Mouse (Mus musculus): ENCODE measurements around the gene Mgat1. TPM values are rescaled to one million over a fixed set of nuclear protein-coding genes. Genes with fewer than 3 reads are reported as not detected.
A peak's percentile ranks its signal among the peaks of the same experiment; 100 is the strongest.

Gene Mgat1
- total and polyA plus RNA-seq, 2 experiments from 2014 or later = 33.9 to 88.1 TPM

- Histone ChIP-seq H3K9ac (replicated peaks; ENCODE audit: low read length, poor library complexity, severe bottlenecking) (no peak overlapping the region), H3K4me3 (ENCODE audit: low read depth, low read length) (no peak overlapping the region), H3K36me3 (ENCODE audit: insufficient read depth, low read length) (no peaks in the 10 kb centered on the region), H3K9me3 (ENCODE audit: low read length) (no peaks in the 10 kb centered on the region), H3K27ac (ENCODE audit: low read depth, low read length) (no peak overlapping the region), H3K4me1 (ENCODE audit: insufficient read depth, low read length) (no peaks in the 10 kb centered on the region), H3K27me3 (ENCODE audit: insufficient read depth, low read length) (no peaks in the 10 kb centered on the region), H3K4me2 (ENCODE audit: low read depth, low read length, poor library complexity, severe bottlenecking) (no peak overlapping the region)
- DNase-seq (ENCODE audit: low spot score) (no peak), ATAC-seq (ENCODE audit: low FRiP score) (no peak)
- whole genome bisulfite sequencing = 85% methylated on average over 1 of the region's 1 CpGs
- TF ChIP-seq CTCF (IDR thresholded peaks at IDR 0.05) = no peak
Measured at GRCm38 (mm10) chr11:49236891-49237290, 7.1 kb upstream of the Mgat1 start.

GRCm38 (mm10) chr11:49237532-49237931 is 6.5 kb upstream of the Mgat1 start:
- WGBS = 73% methylated on average over 2 of the region's 2 CpGs
- no peak overlapping the region for H3K9ac ChIP-seq (replicated peaks; ENCODE audit: low read length, poor library complexity, severe bottlenecking)
- ATAC-seq (ENCODE audit: low FRiP score) (no peak), DNase-seq (ENCODE audit: low spot score) (no peak)
- H3K36me3 ChIP-seq (ENCODE audit: insufficient read depth, low read length) = no peaks in the 10 kb centered on the region
- H3K27ac ChIP-seq (ENCODE audit: low read depth, low read length) = no peak overlapping the region
- no peaks in the 10 kb centered on the region for H3K4me1 ChIP-seq (ENCODE audit: insufficient read depth, low read length)
- H3K27me3 ChIP-seq (ENCODE audit: insufficient read depth, low read length) = no peaks in the 10 kb centered on the region
- TF ChIP-seq CTCF (IDR thresholded peaks at IDR 0.05) = no peak
- no peak overlapping the region for H3K4me2 ChIP-seq (ENCODE audit: low read depth, low read length, poor library complexity, severe bottlenecking)
- H3K4me3 ChIP-seq (ENCODE audit: low read depth, low read length) = no peak overlapping the region
- H3K9me3 ChIP-seq (ENCODE audit: low read length) = no peaks in the 10 kb centered on the region

- TF ChIP-seq CTCF (IDR thresholded peaks at IDR 0.05) = no peak
- Histone ChIP-seq H3K9ac (replicated peaks; ENCODE audit: low read length, poor library complexity, severe bottlenecking) (no peak overlapping the region), H3K4me2 (ENCODE audit: low read depth, low read length, poor library complexity, severe bottlenecking) (no peak overlapping the region), H3K9me3 (ENCODE audit: low read length) (no peaks in the 10 kb centered on the region), H3K27me3 (ENCODE audit: insufficient read depth, low read length) (no peaks in the 10 kb centered on the region), H3K36me3 (ENCODE audit: insufficient read depth, low read length) (no peaks in the 10 kb centered on the region), H3K4me1 (ENCODE audit: insufficient read depth, low read length) (no peaks in the 10 kb centered on the region; the same call in 1 of the 2 replicates), H3K4me3 (ENCODE audit: low read depth, low read length) (no peak overlapping the region), H3K27ac (ENCODE audit: low read depth, low read length) (no peak overlapping the region)
- 93% methylated on average over 1 of the region's 1 CpGs for WGBS
- DNase-seq (ENCODE audit: low spot score) = no peak
- no peak for ATAC-seq (ENCODE audit: low FRiP score)
Measured at GRCm38 (mm10) chr11:49240310-49240709, 3.7 kb upstream of the Mgat1 start.

GRCm38 (mm10) chr11:49240874-49241273 is 3.1 kb upstream of the Mgat1 start:
- H3K9ac ChIP-seq (replicated peaks; ENCODE audit: low read length, poor library complexity, severe bottlenecking) = no peak overlapping the region
- H3K27me3 ChIP-seq (ENCODE audit: insufficient read depth, low read length) = no peaks in the 10 kb centered on the region
- H3K4me2 ChIP-seq (ENCODE audit: low read depth, low read length, poor library complexity, severe bottlenecking) = no peak overlapping the region
- H3K9me3 ChIP-seq (ENCODE audit: low read length) = no peaks in the 10 kb centered on the region
- WGBS = 80% methylated on average over 4 of the region's 4 CpGs
- ATAC-seq (ENCODE audit: low FRiP score) = no peak
- TF ChIP-seq CTCF (IDR thresholded peaks at IDR 0.05) = no peak
- no peak for DNase-seq (ENCODE audit: low spot score)
- H3K4me3 ChIP-seq (ENCODE audit: low read depth, low read length) = no peak overlapping the region
- H3K4me1 ChIP-seq (ENCODE audit: insufficient read depth, low read length) = no peaks in the 10 kb centered on the region; the same call in 1 of the 2 replicates
- H3K36me3 ChIP-seq (ENCODE audit: insufficient read depth, low read length) = no peaks in the 10 kb centered on the region
- no peak overlapping the region for H3K27ac ChIP-seq (ENCODE audit: low read depth, low read length)

GRCm38 (mm10) chr11:49241471-49241870 is 2.5 kb upstream of the Mgat1 start:
- Histone ChIP-seq H3K4me1 (ENCODE audit: insufficient read depth, low read length) (peaks cover 4% of the 10 kb centered on the region; the same call in 1 of the 2 replicates), H3K4me2 (ENCODE audit: low read depth, low read length, poor library complexity, severe bottlenecking) (no peak overlapping the region), H3K9ac (replicated peaks; ENCODE audit: low read length, poor library complexity, severe bottlenecking) (no peak overlapping the region), H3K4me3 (ENCODE audit: low read depth, low read length) (no peak overlapping the region), H3K27me3 (ENCODE audit: insufficient read depth, low read length) (no peaks in the 10 kb centered on the region), H3K9me3 (ENCODE audit: low read length) (no peaks in the 10 kb centered on the region), H3K36me3 (ENCODE audit: insufficient read depth, low read length) (no peaks in the 10 kb centered on the region), H3K27ac (ENCODE audit: low read depth, low read length) (no peak overlapping the region)
- ATAC-seq (ENCODE audit: low FRiP score) = no peak
- no peak for TF ChIP-seq CTCF (IDR thresholded peaks at IDR 0.05)
- no peak for DNase-seq (ENCODE audit: low spot score)
- WGBS = 33% methylated on average over 1 of the region's 1 CpGs

- H3K4me3 ChIP-seq (ENCODE audit: low read depth, low read length) = peak overlapping the region; percentile 60
- no peak for TF ChIP-seq CTCF (IDR thresholded peaks at IDR 0.05)
- DNase-seq (ENCODE audit: low spot score) (peak; percentile 21), ATAC-seq (ENCODE audit: low FRiP score) (peak; percentile 2; the same call in 1 of the 2 replicates)
- H3K9ac ChIP-seq (replicated peaks; ENCODE audit: low read length, poor library complexity, severe bottlenecking) = peak overlapping the region; percentile 75; the same call in 1 of the 2 replicates
- peaks cover 4% of the 10 kb centered on the region; the same call in 1 of the 2 replicates for H3K4me1 ChIP-seq (ENCODE audit: insufficient read depth, low read length)
- H3K9me3 ChIP-seq (ENCODE audit: low read length) = no peaks in the 10 kb centered on the region
- H3K27ac ChIP-seq (ENCODE audit: low read depth, low read length) = peak overlapping the region; percentile 78
- no peaks in the 10 kb centered on the region for H3K27me3 ChIP-seq (ENCODE audit: insufficient read depth, low read length)
- 20% methylated on average over 11 of the region's 11 CpGs for WGBS
- peak overlapping the region; percentile 62 for H3K4me2 ChIP-seq (ENCODE audit: low read depth, low read length, poor library complexity, severe bottlenecking)
- H3K36me3 ChIP-seq (ENCODE audit: insufficient read depth, low read length) = no peaks in the 10 kb centered on the region
Measured at GRCm38 (mm10) chr11:49242944-49243626, 906 bp upstream of the Mgat1 start.

Measured in midbrain, postnatal 0 days (tissue).